Mouse (Mus musculus) MEL (cell line): ENCODE results near the gene Jmjd8. TPM values are rescaled to one million over a fixed set of nuclear protein-coding genes. Genes with fewer than 3 reads are reported as not detected.

ENCODE experiments used
- DNase-seq: peaks from one replicate; pipeline ENCODE4 v3.0.0; 2011; ENCODE audit warnings: low read depth, low spot score
- H3K27ac ChIP-seq: 2 replicates; pipeline ENCODE4 v1.5.1; 2012; ENCODE audit warnings: low read depth, mild to moderate bottlenecking, control low read depth, low read length, moderate library complexity; ENCODE audit not compliant: control insufficient read depth
- H3K27me3 ChIP-seq, 2 experiments: fragments of 150-350 bp in 1 of 2; sonication (generic) in 1 of 2; 2 replicates each; pipeline ENCODE4 v1.6.1; 2012; ENCODE audit warnings: low read length in 2 of 2, mild to moderate bottlenecking in 2 of 2, improper control_type of control experiment in 1 of 2, moderate library complexity in 1 of 2; ENCODE audit not compliant: insufficient read depth in 2 of 2, control insufficient read depth in 1 of 2
- H3K36me3 ChIP-seq, 2 experiments: 2 replicates each; pipeline ENCODE4 v1.6.1; 2012 to 2014; ENCODE audit warnings: low read length in 2 of 2, improper control_type of control experiment in 1 of 2, inconsistent platforms in 1 of 2, mild to moderate bottlenecking in 1 of 2; ENCODE audit not compliant: insufficient read depth in 2 of 2, control insufficient read depth in 1 of 2
- H3K4me1 ChIP-seq, 2 experiments: fragments of 150-350 bp in 1 of 2; sonication (generic) in 1 of 2; 2 replicates each; pipeline ENCODE4 v1.6.1; 2012; ENCODE audit warnings: low read length in 2 of 2, improper control_type of control experiment in 1 of 2, mild to moderate bottlenecking in 1 of 2; ENCODE audit not compliant: insufficient read depth in 2 of 2, control insufficient read depth in 1 of 2
- H3K4me3 ChIP-seq, 2 experiments: fragments of 150-350 bp in 1 of 2; sonication (generic) in 1 of 2; 2 replicates each; pipeline ENCODE4 v1.5.1; 2012; ENCODE audit warnings: low read depth in 2 of 2, low read length in 2 of 2, mild to moderate bottlenecking in 2 of 2, moderate library complexity in 2 of 2, control low read depth in 1 of 2, improper control_type of control experiment in 1 of 2; ENCODE audit not compliant: control insufficient read depth in 1 of 2, insufficient read depth in 1 of 2
- H3K79me2 ChIP-seq: 2 replicates; pipeline ENCODE4 v1.6.1; 2012; ENCODE audit warnings: mild to moderate bottlenecking, low read length, moderate library complexity; ENCODE audit not compliant: control insufficient read depth, poor library complexity, insufficient read depth
- H3K9ac ChIP-seq: 2 replicates; pipeline ENCODE4 v1.6.1; 2012; ENCODE audit warnings: low read depth, mild to moderate bottlenecking, control low read depth, low read length, moderate library complexity; ENCODE audit not compliant: control insufficient read depth, poor library complexity, severe bottlenecking
- H3K9me3 ChIP-seq: fragments of 150-350 bp; sonication (generic); replicated peaks from 2 replicates; pipeline ENCODE4 v1.6.1; 2012; ENCODE audit warnings: mild to moderate bottlenecking, low read length, improper control_type of control experiment, moderate library complexity; ENCODE audit not compliant: insufficient read depth
- CTCF ChIP-seq, 3 experiments: IDR thresholded peaks in 2 of 3; conservative IDR thresholded peaks in 1 of 3; 2 replicates each; pipeline ENCODE4 v1.5.1; 2011 to 2012; ENCODE audit warnings: low read length in 3 of 3, low read depth in 2 of 3, mild to moderate bottlenecking in 2 of 3, improper control_type of control experiment in 1 of 3, inconsistent platforms in 1 of 3, mixed read lengths in 1 of 3, moderate library complexity in 1 of 3; ENCODE audit not compliant: control insufficient read depth in 1 of 3, insufficient read depth in 1 of 3, poor library complexity in 1 of 3, severe bottlenecking in 1 of 3
- E2F4 ChIP-seq: IDR thresholded peaks from 2 replicates; pipeline ENCODE4 v1.6.1; 2011; ENCODE audit warnings: low read depth, low read length, improper control_type of control experiment, borderline replicate concordance
- ELF1 ChIP-seq: IDR thresholded peaks from 2 replicates; pipeline ENCODE4 v1.6.1; 2014; ENCODE audit warnings: low read depth, mild to moderate bottlenecking, inconsistent platforms, low read length, improper control_type of control experiment, moderate library complexity
- GABPA ChIP-seq: IDR thresholded peaks from 2 replicates; pipeline ENCODE4 v1.6.1; 2012; ENCODE audit warnings: low read depth, mild to moderate bottlenecking, inconsistent platforms, low read length, improper control_type of control experiment, moderate library complexity
- GATA1 ChIP-seq: IDR thresholded peaks from 2 replicates; pipeline ENCODE4 v1.6.1; 2011; ENCODE audit warnings: low read depth, low read length, improper control_type of control experiment
- HCFC1 ChIP-seq: IDR thresholded peaks from 2 replicates; pipeline ENCODE4 v1.6.1; 2012; ENCODE audit warnings: low read depth, mild to moderate bottlenecking, inconsistent platforms, low read length, improper control_type of control experiment, moderate library complexity
- JUND ChIP-seq: IDR thresholded peaks from 2 replicates; pipeline ENCODE4 v1.6.1; 2011; ENCODE audit warnings: low read depth, mild to moderate bottlenecking, improper control_type of control experiment, low read length
- KAT2A ChIP-seq: conservative IDR thresholded peaks from 2 replicates; pipeline ENCODE4 v1.6.1; 2012; ENCODE audit warnings: low read depth, low read length, improper control_type of control experiment, inconsistent platforms
- MAFK ChIP-seq: IDR thresholded peaks from 2 replicates; pipeline ENCODE4 v1.6.1; 2011; ENCODE audit warnings: low read depth, mild to moderate bottlenecking, low read length, improper control_type of control experiment, borderline replicate concordance
- MAZ ChIP-seq: IDR thresholded peaks from 2 replicates; pipeline ENCODE4 v1.6.1; 2012; ENCODE audit warnings: low read depth, mild to moderate bottlenecking, inconsistent platforms, low read length, improper control_type of control experiment
- MYB ChIP-seq: IDR thresholded peaks from 2 replicates; pipeline ENCODE4 v1.6.1; 2011; ENCODE audit warnings: mild to moderate bottlenecking, low read depth, low read length, improper control_type of control experiment
- MYC ChIP-seq: IDR thresholded peaks from 2 replicates; pipeline ENCODE4 v1.6.1; 2011; ENCODE audit warnings: low read depth, mild to moderate bottlenecking, low read length, improper control_type of control experiment, moderate library complexity
- NELFE ChIP-seq: IDR thresholded peaks from 2 replicates; pipeline ENCODE4 v1.6.1; 2011; ENCODE audit warnings: low read depth, low read length, improper control_type of control experiment
- POLR2A ChIP-seq, 2 experiments: IDR thresholded peaks; 2 replicates each; pipeline ENCODE4 v1.6.1; 2011 to 2012; ENCODE audit warnings: low read length in 2 of 2, mild to moderate bottlenecking in 2 of 2, control low read depth in 1 of 2, improper control_type of control experiment in 1 of 2, low read depth in 1 of 2, moderate library complexity in 1 of 2; ENCODE audit not compliant: control insufficient read depth in 1 of 2, insufficient read depth in 1 of 2, poor library complexity in 1 of 2
- POLR2AphosphoS2 ChIP-seq: IDR thresholded peaks from 2 replicates; pipeline ENCODE4 v1.6.1; 2011; ENCODE audit warnings: low read length, improper control_type of control experiment
- RCOR1 ChIP-seq: IDR thresholded peaks from 2 replicates; pipeline ENCODE4 v1.6.1; 2012; ENCODE audit warnings: low read depth, mild to moderate bottlenecking, inconsistent platforms, low read length, improper control_type of control experiment
- SMC3 ChIP-seq: IDR thresholded peaks from 2 replicates; pipeline ENCODE4 v1.6.1; 2011; ENCODE audit warnings: low read depth, low read length, improper control_type of control experiment
- TAL1 ChIP-seq: IDR thresholded peaks from 2 replicates; pipeline ENCODE4 v1.6.1; 2012; ENCODE audit warnings: mild to moderate bottlenecking, inconsistent platforms, low read length, moderate library complexity, mixed read lengths
- TBP ChIP-seq: IDR thresholded peaks from 2 replicates; pipeline ENCODE4 v1.8.0; 2011; ENCODE audit warnings: low read depth, low read length, improper control_type of control experiment
- UBTF ChIP-seq: IDR thresholded peaks from 2 replicates; pipeline ENCODE4 v1.6.1; 2012; ENCODE audit warnings: low read depth, mild to moderate bottlenecking, inconsistent platforms, low read length, improper control_type of control experiment, moderate library complexity, borderline replicate concordance; ENCODE audit not compliant: insufficient read depth
- USF1 ChIP-seq: IDR thresholded peaks from 2 replicates; pipeline ENCODE4 v1.6.1; 2014; ENCODE audit warnings: low read depth, mild to moderate bottlenecking, inconsistent platforms, low read length, improper control_type of control experiment, moderate library complexity
- ZC3H11A ChIP-seq: IDR thresholded peaks from 2 replicates; pipeline ENCODE4 v1.6.1; 2012; ENCODE audit warnings: low read depth, mild to moderate bottlenecking, inconsistent platforms, low read length, improper control_type of control experiment
- ZNF384 ChIP-seq: IDR thresholded peaks from 2 replicates; pipeline ENCODE4 v1.6.1; 2012; ENCODE audit warnings: low read depth, mild to moderate bottlenecking, inconsistent platforms, low read length, improper control_type of control experiment
- polyA plus RNA-seq, 2 experiments: library from polyadenylated mRNA; stranded (reverse) in 1 of 2; unstranded in 1 of 2; fragments of >175 nt in 1 of 2; fragments of >200 nt in 1 of 2; gene quantifications; 2 replicates each; pipeline versions ENCODE4 v1.2.1 to v1.2.4; 2012; ENCODE audit warnings: low replicate concordance in 2 of 2, low read depth in 1 of 2; ENCODE audit not compliant: insufficient read length in 2 of 2, insufficient read depth in 1 of 2, missing spikeins in 1 of 2
- total RNA-seq: library from RNA; depleted of rRNA; stranded (reverse); fragments of 300-350 nt; gene quantifications from 2 replicates; pipeline ENCODE4 v1.2.3, GENCODE M21; 2012

Jmjd8 gene
- total and polyA plus RNA-seq, 3 experiments, result 12.9 to 23.9 TPM; not detected in 1

DNA sequence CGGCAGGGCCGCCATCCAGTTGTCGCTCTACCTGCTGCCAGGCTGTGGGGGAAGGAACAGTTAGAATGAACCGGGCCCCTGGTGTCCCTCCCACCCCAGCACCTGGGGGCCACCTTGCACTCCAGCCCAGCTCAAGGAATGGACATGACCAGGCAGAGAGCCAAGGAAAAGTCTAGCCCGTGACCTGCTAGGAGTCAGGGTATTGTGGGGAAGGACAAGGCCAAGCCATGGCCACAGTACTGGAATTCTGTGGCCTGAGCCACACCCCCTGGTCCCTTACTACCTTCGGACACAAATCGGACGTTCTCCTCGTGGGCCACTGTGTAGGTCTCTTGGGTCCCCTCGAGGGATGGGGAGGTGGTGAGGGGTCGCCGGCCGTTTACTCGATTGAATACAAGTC, 35.6 kb downstream of the Jmjd8 start:
- no peak overlapping the region for H3K9ac ChIP-seq
- H3K4me3 ChIP-seq, result no peak overlapping the region
- H3K27ac ChIP-seq, result no peak overlapping the region
- H3K27me3 ChIP-seq, result no peaks in the 10 kb centered on the region
- peaks cover 27% of the 10 kb centered on the region for H3K79me2 ChIP-seq
- TF ChIP-seq POLR2A (IDR thresholded peaks at IDR 0.05; ENCODE audit: control insufficient read depth in 1 of 2, insufficient read depth in 1 of 2, low read depth in 1 of 2, low read length in 2 of 2, poor library complexity in 1 of 2) (no peak), E2F4 (no peak), CTCF (IDR thresholded peaks at IDR 0.05 in 2 of 3, conservative IDR thresholded peaks at IDR 0.05 in 1 of 3; ENCODE audit: control insufficient read depth in 1 of 3, insufficient read depth in 1 of 3, low read depth in 2 of 3, low read length in 3 of 3, poor library complexity in 1 of 3, severe bottlenecking in 1 of 3) (no peak), ELF1 (no peak), ZNF384 (no peak), ZC3H11A (no peak), RCOR1 (no peak), MAFK (no peak), HCFC1 (no peak), GATA1 (no peak), MAZ (no peak), NELFE (no peak), GABPA (no peak)
- H3K4me1 ChIP-seq, result peaks cover 0 to 20% of the 10 kb centered on the region in 2 experiments; a peak in 2 of 4 replicates
- DNase-seq, result no peak
- peaks cover 0 to 13% of the 10 kb centered on the region in 2 experiments; a peak in 2 of 4 replicates for H3K36me3 ChIP-seq
- H3K9me3 ChIP-seq, result no peaks in the 10 kb centered on the region

DNA sequence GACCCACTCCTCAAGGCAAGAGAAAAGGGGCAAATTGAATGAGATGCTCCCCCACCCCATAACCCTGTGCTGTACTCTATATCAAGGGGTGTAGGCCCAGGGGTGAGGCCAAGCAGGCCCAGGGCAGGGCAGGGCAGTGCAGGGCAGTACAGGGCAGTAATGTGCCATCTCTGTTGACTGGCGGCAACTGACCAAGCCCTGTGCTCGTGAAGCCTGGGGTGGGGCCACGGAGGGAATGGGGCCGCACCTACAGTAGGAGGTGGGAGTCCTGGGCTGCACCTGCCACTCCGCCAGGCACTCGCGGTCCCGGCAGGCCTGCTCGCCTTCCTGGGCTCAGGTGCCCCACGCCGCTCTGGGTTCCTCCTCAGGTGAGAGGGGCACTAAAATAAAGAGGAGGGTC, 36.6 kb downstream of the Jmjd8 start:
- DNase-seq, result no peak
- no peaks in the 10 kb centered on the region for H3K27me3 ChIP-seq
- no peak for TF ChIP-seq TAL1
- no peak for TF ChIP-seq JUND
- no peak for TF ChIP-seq USF1
- TF ChIP-seq TBP, result no peak
- TF ChIP-seq ZC3H11A, result no peak
- TF ChIP-seq POLR2AphosphoS2, result no peak
- no peak for TF ChIP-seq MYB
- no peak for TF ChIP-seq UBTF
- no peak for TF ChIP-seq SMC3
- no peak for TF ChIP-seq HCFC1
- no peak for TF ChIP-seq MYC
- no peak for TF ChIP-seq ZNF384
- TF ChIP-seq KAT2A, result no peak
- TF ChIP-seq, all 39 proteins: peak for 0
- no peak overlapping the region for H3K9ac ChIP-seq
- no peak overlapping the region for H3K4me3 ChIP-seq
- no peak overlapping the region for H3K27ac ChIP-seq
- peaks cover 27% of the 10 kb centered on the region for H3K79me2 ChIP-seq
- H3K9me3 ChIP-seq, result no peaks in the 10 kb centered on the region
- H3K36me3 ChIP-seq, result peaks cover 0 to 13% of the 10 kb centered on the region in 2 experiments; a peak in 2 of 4 replicates
- H3K4me1 ChIP-seq, result peaks cover 0 to 17% of the 10 kb centered on the region in 2 experiments; a peak in 2 of 4 replicates
